Mouse (Mus musculus): Measurements from ENCODE around the gene Mrps27. TPM values are rescaled to one million over a fixed set of nuclear protein-coding genes. Genes with fewer than 3 reads are reported as not detected.
A peak's percentile ranks its signal among the peaks of the same experiment; 100 is the strongest.
"Not testable (repeated sequence)": the region's sequence is repeated elsewhere in the genome, so short reads cannot be mapped to it uniquely, and the experiment has no call there.

Mrps27 gene
- polyA plus RNA-seq, 1 experiment from 2014 or later: 76.1 TPM

- H3K36me3 ChIP-seq (ENCODE audit: control insufficient read depth, insufficient read depth, low read length): 0 out of 2 replicates have a peak, but pooled peaks cover 2% of the 10 kb centered on the region
- no peak overlapping the region for H3K4me2 ChIP-seq (ENCODE audit: low read depth, low read length)
- 84% methylated on average over 15 of the region's 15 CpGs for WGBS
- no peaks in the 10 kb centered on the region; the same call in 1 of the 2 replicates for H3K27me3 ChIP-seq (replicated peaks; ENCODE audit: control insufficient read depth, insufficient read depth, low read length)
- no peak for ATAC-seq
- no peak overlapping the region for H3K27ac ChIP-seq (ENCODE audit: low read length)
- H3K9ac ChIP-seq (ENCODE audit: low read depth, low read length): no peak overlapping the region
- H3K9me3 ChIP-seq (ENCODE audit: control insufficient read depth, low read length): no peaks in the 10 kb centered on the region
- H3K4me3 ChIP-seq (ENCODE audit: low read length): no peak overlapping the region
- H3K4me1 ChIP-seq (ENCODE audit: control insufficient read depth, insufficient read depth, low read length): no peaks in the 10 kb centered on the region
Measured at GRCm38 (mm10) chr13:99314657-99315181, 29.9 kb upstream of the Mrps27 start.

GRCm38 (mm10) chr13:99316366-99316765 lies 28.2 kb upstream of the Mrps27 start:
- no peaks in the 10 kb centered on the region for H3K4me1 ChIP-seq (ENCODE audit: control insufficient read depth, insufficient read depth, low read length)
- H3K27ac ChIP-seq (ENCODE audit: low read length): no peak overlapping the region
- WGBS: 87% methylated on average over 6 of the region's 6 CpGs
- H3K36me3 ChIP-seq (ENCODE audit: control insufficient read depth, insufficient read depth, low read length): 0 out of 2 replicates have a peak, but pooled peaks cover 4% of the 10 kb centered on the region
- H3K4me3 ChIP-seq (ENCODE audit: low read length): no peak overlapping the region
- no peak overlapping the region for H3K4me2 ChIP-seq (ENCODE audit: low read depth, low read length)
- no peaks in the 10 kb centered on the region; the same call in 1 of the 2 replicates for H3K27me3 ChIP-seq (replicated peaks; ENCODE audit: control insufficient read depth, insufficient read depth, low read length)
- ATAC-seq: no peak
- H3K9me3 ChIP-seq (ENCODE audit: control insufficient read depth, low read length): no peaks in the 10 kb centered on the region
- no peak overlapping the region for H3K9ac ChIP-seq (ENCODE audit: low read depth, low read length)

- H3K4me3 ChIP-seq (ENCODE audit: low read length): no peak overlapping the region
- no peaks in the 10 kb centered on the region for H3K4me1 ChIP-seq (ENCODE audit: control insufficient read depth, insufficient read depth, low read length)
- 0 out of 2 replicates have a peak, but pooled peaks cover 4% of the 10 kb centered on the region for H3K36me3 ChIP-seq (ENCODE audit: control insufficient read depth, insufficient read depth, low read length)
- H3K9ac ChIP-seq (ENCODE audit: low read depth, low read length): no peak overlapping the region
- WGBS: 59% methylated on average over 4 of the region's 4 CpGs
- no peak overlapping the region for H3K27ac ChIP-seq (ENCODE audit: low read length)
- H3K4me2 ChIP-seq (ENCODE audit: low read depth, low read length): no peak overlapping the region
- H3K27me3 ChIP-seq (replicated peaks; ENCODE audit: control insufficient read depth, insufficient read depth, low read length): no peaks in the 10 kb centered on the region; the same call in 1 of the 2 replicates
- no peaks in the 10 kb centered on the region for H3K9me3 ChIP-seq (ENCODE audit: control insufficient read depth, low read length)
- no peak for ATAC-seq
Measured at GRCm38 (mm10) chr13:99317058-99317457, 27.5 kb upstream of the Mrps27 start.

GRCm38 (mm10) chr13:99320453-99320852 lies 24.1 kb upstream of the Mrps27 start:
- Histone ChIP-seq H3K4me3 (ENCODE audit: low read length) (no peak overlapping the region), H3K4me1 (ENCODE audit: control insufficient read depth, insufficient read depth, low read length) (no peaks in the 10 kb centered on the region), H3K36me3 (ENCODE audit: control insufficient read depth, insufficient read depth, low read length) (peaks cover 12% of the 10 kb centered on the region; the same call in 1 of the 2 replicates), H3K9me3 (ENCODE audit: control insufficient read depth, low read length) (no peaks in the 10 kb centered on the region), H3K9ac (ENCODE audit: low read depth, low read length) (no peak overlapping the region), H3K27me3 (replicated peaks; ENCODE audit: control insufficient read depth, insufficient read depth, low read length) (no peaks in the 10 kb centered on the region; the same call in 1 of the 2 replicates), H3K4me2 (ENCODE audit: low read depth, low read length) (no peak overlapping the region), H3K27ac (ENCODE audit: low read length) (no peak overlapping the region)
- ATAC-seq: peak; percentile 46
- 82% methylated on average over 7 of the region's 7 CpGs for WGBS

- H3K4me2 ChIP-seq (ENCODE audit: low read depth, low read length); H3K9me3 ChIP-seq (ENCODE audit: control insufficient read depth, low read length); H3K27ac ChIP-seq (ENCODE audit: low read length); H3K9ac ChIP-seq (ENCODE audit: low read depth, low read length); ATAC-seq; H3K27me3 ChIP-seq (replicated peaks; ENCODE audit: control insufficient read depth, insufficient read depth, low read length); H3K4me3 ChIP-seq (ENCODE audit: low read length); H3K4me1 ChIP-seq (ENCODE audit: control insufficient read depth, insufficient read depth, low read length): not testable (repeated sequence)
- H3K36me3 ChIP-seq (ENCODE audit: control insufficient read depth, insufficient read depth, low read length): peaks cover 19% of the 10 kb centered on the region
- WGBS: 92% methylated on average over 11 of the region's 13 CpGs
Measured at GRCm38 (mm10) chr13:99322915-99323314, 21.7 kb upstream of the Mrps27 start.

GRCm38 (mm10) chr13:99323632-99324336 lies 20.8 kb upstream of the Mrps27 start:
- no peak for ATAC-seq
- H3K36me3 ChIP-seq (ENCODE audit: control insufficient read depth, insufficient read depth, low read length): peaks cover 19% of the 10 kb centered on the region
- no peak overlapping the region for H3K27ac ChIP-seq (ENCODE audit: low read length)

GRCm38 (mm10) chr13:99324337-99324685 lies 20.3 kb upstream of the Mrps27 start:
- not testable (repeated sequence) for H3K4me3 ChIP-seq (ENCODE audit: low read length); H3K9me3 ChIP-seq (ENCODE audit: control insufficient read depth, low read length); H3K4me1 ChIP-seq (ENCODE audit: control insufficient read depth, insufficient read depth, low read length); H3K4me2 ChIP-seq (ENCODE audit: low read depth, low read length); ATAC-seq; H3K9ac ChIP-seq (ENCODE audit: low read depth, low read length); H3K27ac ChIP-seq (ENCODE audit: low read length); H3K27me3 ChIP-seq (replicated peaks; ENCODE audit: control insufficient read depth, insufficient read depth, low read length)
- WGBS: 81% methylated on average over 8 of the region's 8 CpGs
- peaks cover 22% of the 10 kb centered on the region for H3K36me3 ChIP-seq (ENCODE audit: control insufficient read depth, insufficient read depth, low read length)

More at GRCm38 (mm10) chr13:99323632-99324336, 20.8 kb upstream of the Mrps27 start:
- 72% methylated on average over 7 of the region's 7 CpGs for WGBS
- Histone ChIP-seq H3K9me3 (ENCODE audit: control insufficient read depth, low read length) (no peaks in the 10 kb centered on the region), H3K4me1 (ENCODE audit: control insufficient read depth, insufficient read depth, low read length) (no peaks in the 10 kb centered on the region), H3K4me3 (ENCODE audit: low read length) (no peak overlapping the region), H3K4me2 (ENCODE audit: low read depth, low read length) (no peak overlapping the region), H3K9ac (ENCODE audit: low read depth, low read length) (no peak overlapping the region), H3K27me3 (replicated peaks; ENCODE audit: control insufficient read depth, insufficient read depth, low read length) (no peaks in the 10 kb centered on the region)

GRCm38 (mm10) chr13:99331255-99331654 lies 13.3 kb upstream of the Mrps27 start:
- Histone ChIP-seq H3K4me2 (ENCODE audit: low read depth, low read length) (no peak overlapping the region), H3K4me3 (ENCODE audit: low read length) (no peak overlapping the region), H3K27ac (ENCODE audit: low read length) (no peak overlapping the region), H3K36me3 (ENCODE audit: control insufficient read depth, insufficient read depth, low read length) (peaks cover 18% of the 10 kb centered on the region), H3K27me3 (replicated peaks; ENCODE audit: control insufficient read depth, insufficient read depth, low read length) (no peaks in the 10 kb centered on the region), H3K4me1 (ENCODE audit: control insufficient read depth, insufficient read depth, low read length) (no peaks in the 10 kb centered on the region), H3K9ac (ENCODE audit: low read depth, low read length) (no peak overlapping the region), H3K9me3 (ENCODE audit: control insufficient read depth, low read length) (no peaks in the 10 kb centered on the region)
- WGBS: 68% methylated on average over 4 of the region's 4 CpGs
- no peak for ATAC-seq

GRCm38 (mm10) chr13:99337510-99337909 lies 7.1 kb upstream of the Mrps27 start:
- H3K27ac ChIP-seq (ENCODE audit: low read length): no peak overlapping the region
- ATAC-seq: no peak

More at GRCm38 (mm10) chr13:99337510-99337909, 7.1 kb upstream of the Mrps27 start:
- H3K4me1 ChIP-seq (ENCODE audit: control insufficient read depth, insufficient read depth, low read length): no peaks in the 10 kb centered on the region
- peaks cover 18% of the 10 kb centered on the region; the same call in 1 of the 2 replicates for H3K36me3 ChIP-seq (ENCODE audit: control insufficient read depth, insufficient read depth, low read length)
- H3K4me2 ChIP-seq (ENCODE audit: low read depth, low read length): no peak overlapping the region
- no peak overlapping the region for H3K9ac ChIP-seq (ENCODE audit: low read depth, low read length)
- H3K27me3 ChIP-seq (replicated peaks; ENCODE audit: control insufficient read depth, insufficient read depth, low read length): no peaks in the 10 kb centered on the region
- 71% methylated on average over 6 of the region's 6 CpGs for WGBS
- no peaks in the 10 kb centered on the region for H3K9me3 ChIP-seq (ENCODE audit: control insufficient read depth, low read length)
- H3K4me3 ChIP-seq (ENCODE audit: low read length): no peak overlapping the region
